ENCODE assay signal across 24 mouse cellular contexts in the genomic region with DNA sequence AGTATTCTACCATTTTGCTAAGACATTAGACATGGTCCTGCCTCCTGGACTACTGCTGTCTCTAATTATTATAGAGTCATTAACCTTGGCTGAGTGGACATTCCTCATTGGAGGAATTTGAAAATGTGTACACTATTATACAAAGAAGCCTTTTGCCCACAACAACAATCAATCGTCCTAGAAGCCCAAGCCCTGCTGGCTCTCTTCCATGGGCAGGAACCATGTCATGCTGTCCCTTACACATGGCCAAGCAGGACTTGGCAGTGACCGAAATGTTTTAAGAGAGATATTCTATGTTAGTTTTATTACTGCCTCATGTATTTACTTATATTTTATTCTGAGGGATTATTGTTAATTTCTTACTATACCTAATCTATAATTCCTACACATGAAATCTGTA.
DNase-seq lines count a peak whose midpoint lies in the region; ATAC-seq and TF ChIP-seq lines count a peak whose summit lies in the region.
"Had no signal": no experiment of that assay in that cellular context is flagged by ENCODE, and none has a peak within 500 bp of the region (broad histone marks: within the 10 kb centered on the region; RNA-seq: fewer than 3 reads in every experiment).

No protein-coding gene starts in this region.

- H3K79me2 ChIP-seq in liver, adult 2 months (ENCODE audit: control insufficient read depth, insufficient read depth, low read length) = no peaks in the 10 kb centered on the region

- no peak for ATAC-seq in cerebellum, adult (ENCODE audit: insufficient number of reproducible peaks, low FRiP score, low TSS enrichment)
- ATAC-seq in hindbrain, embryonic 16.5 days = peak; percentile 58; the same call in 1 of the 2 replicates
- no peak for ATAC-seq in hindbrain, embryonic 11.5 days (ENCODE audit: low FRiP score)
- no peak for ATAC-seq in liver, embryonic 12.5 days
- ATAC-seq: activated CD4-positive, CD25-positive, alpha-beta regulatory T cell, adult 4 months; forebrain, embryonic 13.5 days; forebrain, embryonic 16.5 days; inflammation-experienced regulatory T-cells, adult 6 months; intestine, embryonic 16.5 days had no signal

- H3K36me3 ChIP-seq in hindbrain, embryonic 16.5 days (ENCODE audit: control insufficient read depth, insufficient read depth, low read length) = no peaks in the 10 kb centered on the region
- H3K36me3 ChIP-seq in hindbrain, embryonic 11.5 days (ENCODE audit: control insufficient read depth, insufficient read depth, low read length) = no peaks in the 10 kb centered on the region
- no peaks in the 10 kb centered on the region for H3K36me3 ChIP-seq in liver, adult 2 months (ENCODE audit: control insufficient read depth, insufficient read depth, low read length)
- no peaks in the 10 kb centered on the region for H3K36me3 ChIP-seq in liver, embryonic 12.5 days
- H3K36me3 ChIP-seq: forebrain, embryonic 10.5 days; heart, embryonic 10.5 days; heart, embryonic 13.5 days; hindbrain, embryonic 15.5 days had no signal

- no peaks in the 10 kb centered on the region for H3K9me3 ChIP-seq in hindbrain, embryonic 16.5 days (ENCODE audit: control insufficient read depth, low read length)
- no peaks in the 10 kb centered on the region for H3K9me3 ChIP-seq in hindbrain, embryonic 11.5 days (ENCODE audit: control insufficient read depth, low read length)
- H3K9me3 ChIP-seq in liver, embryonic 12.5 days (replicated peaks) = no peaks in the 10 kb centered on the region
- H3K9me3 ChIP-seq: forebrain, embryonic 10.5 days; forebrain, embryonic 13.5 days; heart, embryonic 10.5 days; heart, embryonic 13.5 days; hindbrain, embryonic 15.5 days had no signal

- TF ChIP-seq CTCF in liver, adult 2 months (IDR thresholded peaks at IDR 0.05; ENCODE audit: low read depth, low read length) = no peak

- 74% methylated on average over 2 of the region's 2 CpGs for WGBS in hindbrain, embryonic 16.5 days
- 89% methylated on average over 2 of the region's 2 CpGs for WGBS in hindbrain, embryonic 11.5 days
- WGBS in liver, adult 2 months = 81% methylated on average over 2 of the region's 2 CpGs
- WGBS in liver, embryonic 12.5 days (ENCODE audit: insufficient replicate concordance) = 61% methylated on average over 2 of the region's 2 CpGs

- H3K4me1 ChIP-seq in hindbrain, embryonic 16.5 days (ENCODE audit: control insufficient read depth, insufficient read depth, low read depth, low read length) = no peaks in the 10 kb centered on the region
- H3K4me1 ChIP-seq in hindbrain, embryonic 11.5 days (replicated peaks; ENCODE audit: control insufficient read depth, insufficient read depth, low read length) = no peaks in the 10 kb centered on the region
- no peaks in the 10 kb centered on the region for H3K4me1 ChIP-seq in liver, adult 2 months (ENCODE audit: control insufficient read depth, insufficient read depth, low read length)
- no peaks in the 10 kb centered on the region for H3K4me1 ChIP-seq in liver, embryonic 12.5 days
- H3K4me1 ChIP-seq: forebrain, embryonic 10.5 days; forebrain, embryonic 13.5 days; heart, embryonic 10.5 days; heart, embryonic 13.5 days; hindbrain, embryonic 15.5 days had no signal

- H3K4me2 ChIP-seq in hindbrain, embryonic 16.5 days (ENCODE audit: low read length) = no peak overlapping the region
- H3K4me2 ChIP-seq in hindbrain, embryonic 11.5 days (replicated peaks; ENCODE audit: low read depth, low read length) = no peak overlapping the region
- no peak overlapping the region for H3K4me2 ChIP-seq in liver, embryonic 12.5 days
- H3K4me2 ChIP-seq: forebrain, embryonic 13.5 days; heart, embryonic 13.5 days; hindbrain, embryonic 15.5 days had no signal

- no peak overlapping the region for H3K4me3 ChIP-seq in hindbrain, embryonic 16.5 days (ENCODE audit: low read length)
- H3K4me3 ChIP-seq in hindbrain, embryonic 11.5 days (ENCODE audit: low read depth, low read length) = no peak overlapping the region
- H3K4me3 ChIP-seq in liver, adult 2 months (ENCODE audit: insufficient read depth, low read depth, low read length) = no peak overlapping the region
- no peak overlapping the region for H3K4me3 ChIP-seq in liver, embryonic 12.5 days
- H3K4me3 ChIP-seq: forebrain, embryonic 10.5 days; forebrain, embryonic 13.5 days; heart, adult 2 months; heart, embryonic 10.5 days; heart, embryonic 13.5 days; hindbrain, embryonic 15.5 days had no signal

- H3K27ac ChIP-seq in hindbrain, embryonic 16.5 days (ENCODE audit: low read depth, low read length) = no peak overlapping the region
- no peak overlapping the region for H3K27ac ChIP-seq in hindbrain, embryonic 11.5 days (ENCODE audit: low read depth, low read length)
- H3K27ac ChIP-seq in liver, adult 2 months (replicated peaks; ENCODE audit: insufficient read depth, low read depth, low read length) = no peak overlapping the region
- H3K27ac ChIP-seq in liver, embryonic 12.5 days = no peak overlapping the region
- H3K27ac ChIP-seq: forebrain, embryonic 10.5 days; forebrain, embryonic 13.5 days; heart, adult 2 months; heart, embryonic 10.5 days; heart, embryonic 13.5 days; hindbrain, embryonic 15.5 days had no signal

- DNase-seq in cerebellum, postnatal 10 days = peak; percentile 62 to 71
- DNase-seq in hindbrain, embryonic 11.5 days (ENCODE audit: low spot score) = no peak
- peak; percentile 3 for DNase-seq in liver, adult 2 months (ENCODE audit: extremely low read depth, low read depth, low spot score)
- DNase-seq: adrenal gland, adult 8-10 months; adrenal gland, postnatal 25 days; cerebellum, adult 2 months; cerebellum, adult 9-11 months; gastrocnemius, postnatal 10 days; gastrocnemius, postnatal 36 days; heart, adult 2 months; heart, postnatal 14 days; heart, postnatal 4 days had no signal

- TF ChIP-seq POLR2A in liver, adult 2 months (IDR thresholded peaks at IDR 0.05; ENCODE audit: extremely low read depth, insufficient read depth, low read length) = no peak

- H3K9ac ChIP-seq in hindbrain, embryonic 16.5 days (ENCODE audit: low read depth, low read length) = no peak overlapping the region
- H3K9ac ChIP-seq in hindbrain, embryonic 11.5 days (ENCODE audit: low read depth, low read length) = no peak overlapping the region
- H3K9ac ChIP-seq in liver, adult 2 months (ENCODE audit: low read depth, low read length) = no peak overlapping the region
- no peak overlapping the region for H3K9ac ChIP-seq in liver, embryonic 12.5 days
- H3K9ac ChIP-seq: forebrain, embryonic 13.5 days; heart, embryonic 13.5 days; hindbrain, embryonic 15.5 days had no signal

- H3K27me3 ChIP-seq in hindbrain, embryonic 16.5 days (replicated peaks; ENCODE audit: control insufficient read depth, insufficient read depth, low read length) = no peaks in the 10 kb centered on the region
- H3K27me3 ChIP-seq in hindbrain, embryonic 11.5 days (ENCODE audit: control insufficient read depth, insufficient read depth, low read length) = no peaks in the 10 kb centered on the region
- no peaks in the 10 kb centered on the region for H3K27me3 ChIP-seq in liver, adult 2 months (ENCODE audit: control insufficient read depth, insufficient read depth, low read length)
- H3K27me3 ChIP-seq in liver, embryonic 12.5 days (replicated peaks) = no peaks in the 10 kb centered on the region
- H3K27me3 ChIP-seq: forebrain, embryonic 13.5 days; heart, embryonic 13.5 days; hindbrain, embryonic 15.5 days had no signal
